Mouse (Mus musculus) left cerebral cortex, postnatal 14 days (tissue): ENCODE results near the gene Pclaf. TPM values are rescaled to one million over a fixed set of nuclear protein-coding genes. Genes with fewer than 3 reads are reported as not detected.

Source experiments
- DNase-seq, 2 experiments: peaks; one replicate each; pipeline ENCODE4 v3.0.0; 2021 to 2022; ENCODE audit warnings: low spot score in 2 of 2, mixed read lengths in 1 of 2
- intact Hi-C: fragments of 180-260 bp; cut with DNase I; formaldehyde crosslinking; loops from one replicate; pipeline ENCODE4 v1.15.1; 2025
- total RNA-seq, 2 experiments: library from RNA; stranded (reverse); gene quantifications; 2 replicates each; pipeline ENCODE4 v1.2.3; 2021

Pclaf gene
- total RNA-seq, 2 experiments from 2014 or later: 0.66 to 1.2 TPM

- intact Hi-C loops: no loop called here
- no peak for DNase-seq
Measured at GRCm38 (mm10) chr9:65951082-65951587, 61.1 kb downstream of the Pclaf start.

Other genes with a start within 250 kb of the Pclaf start
- 100 to 1,000 TPM; 240 to 243 TPM for gene Oaz2, start 222.2 kb upstream of the Pclaf start, total RNA-seq
- gene Zfp609, start 62.7 kb upstream of the Pclaf start, total RNA-seq: 10 to 100 TPM; 38.1 to 38.4 TPM
- 10 to 100 TPM; 33.4 to 35.6 TPM for gene Trip4, start 18.6 kb downstream of the Pclaf start, total RNA-seq
- 10 to 100 TPM; 41.4 to 47.4 TPM for gene Csnk1g1, start 18.7 kb downstream of the Pclaf start, total RNA-seq
- 100 to 1,000 TPM; 231 to 238 TPM for gene Ppib, start 170.0 kb downstream of the Pclaf start, total RNA-seq
- gene Snx22, start 179.5 kb downstream of the Pclaf start, total RNA-seq: 1 to 10 TPM; 3.3 to 4.4 TPM
- 10 to 100 TPM; 51.6 to 56.3 TPM for gene Snx1, start 236.3 kb downstream of the Pclaf start, total RNA-seq
- 10 to 100 TPM; 26.8 to 28.0 TPM for gene Ciao2a, start 236.4 kb downstream of the Pclaf start, total RNA-seq